Mouse (Mus musculus) adrenal gland, postnatal 14 days (tissue): ENCODE data around the gene Tmprss13. TPM values are rescaled to one million over a fixed set of nuclear protein-coding genes. Genes with fewer than 3 reads are reported as not detected.

Experiments used
- DNase-seq: peaks from one replicate; pipeline ENCODE4 v3.0.0; 2021; ENCODE audit warnings: mixed read lengths
- long read RNA-seq, 2 experiments: library from polyadenylated mRNA; stranded (forward); transcript quantifications; one replicate each; pipeline ENCODE4 v2.0.0; 2021
- total RNA-seq: library from RNA; stranded (reverse); gene quantifications from 2 replicates; pipeline ENCODE4 v1.2.3, GENCODE M21; 2021

Tmprss13 gene
- total RNA-seq, result 0.15 TPM in 1 of 2 replicates, not detected in the other
- long read RNA-seq, experiment 1, result 0 reads
- long read RNA-seq, experiment 2, result 0 reads

DNA sequence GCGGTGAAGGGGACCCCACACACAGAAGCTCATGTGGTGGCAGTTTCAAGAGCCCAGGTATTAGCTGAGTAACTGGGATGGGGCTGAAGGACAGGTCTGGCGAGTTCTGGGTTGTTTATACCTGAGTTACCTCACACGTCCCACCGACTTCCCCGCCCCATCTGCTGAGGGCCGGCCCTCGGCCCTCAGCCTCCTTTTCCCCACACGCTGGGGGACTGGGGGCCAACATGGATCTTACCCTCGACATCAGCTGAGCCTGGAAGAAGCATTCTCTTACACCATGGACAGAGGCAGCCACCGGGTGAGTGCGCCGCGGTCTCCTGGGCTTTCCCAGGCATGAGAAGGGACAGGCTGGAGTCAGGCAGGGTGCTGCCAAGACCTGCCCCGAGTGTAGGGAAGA lies at the start of gene Tmprss13:
Gene Tmprss13 (plus strand): TSS at position 246 of the 400 bp plus-strand sequence.
- DNase-seq, result peak; percentile 36

DNA sequence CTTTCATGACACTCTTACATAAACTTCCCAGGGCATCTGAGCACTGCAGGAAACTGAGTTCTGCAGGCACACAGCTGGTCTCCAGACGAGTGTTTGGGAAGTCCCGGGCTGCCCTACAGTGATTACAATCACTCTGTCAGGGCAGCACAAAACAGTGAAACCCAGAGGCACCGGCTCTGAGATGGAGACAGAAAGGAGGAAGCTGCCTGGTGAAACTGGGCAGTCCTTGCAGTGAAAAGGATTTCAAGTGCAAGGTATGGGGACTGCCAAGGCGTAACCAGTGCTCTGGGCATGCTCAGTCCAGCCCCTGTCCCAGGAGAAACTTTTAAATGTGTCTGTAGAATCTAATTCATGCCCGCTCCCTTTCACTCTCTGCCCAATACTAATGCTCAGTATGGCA lies 46.7 kb upstream of the Tmprss13 start:
- DNase-seq, result no peak

DNA sequence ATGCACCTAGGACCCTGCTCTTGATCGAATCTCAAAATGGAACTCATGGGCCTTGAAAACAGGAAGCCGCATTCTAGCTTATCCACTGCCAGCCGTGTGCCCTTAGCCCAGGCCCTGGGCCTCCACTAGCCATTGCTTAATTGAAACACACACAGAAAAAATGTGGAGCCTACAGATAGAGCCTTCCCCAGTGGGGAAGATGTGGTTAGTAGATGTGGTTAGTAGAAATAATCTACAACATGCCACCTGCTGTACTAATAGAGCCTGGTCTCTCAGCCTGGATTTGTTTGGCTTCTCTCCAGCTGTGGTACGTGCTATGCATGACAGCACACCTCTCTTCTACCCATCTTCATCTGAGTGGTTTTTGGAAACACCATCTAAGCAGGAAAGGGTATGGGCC lies 44.7 kb upstream of the Tmprss13 start:
- DNase-seq, result no peak

DNA sequence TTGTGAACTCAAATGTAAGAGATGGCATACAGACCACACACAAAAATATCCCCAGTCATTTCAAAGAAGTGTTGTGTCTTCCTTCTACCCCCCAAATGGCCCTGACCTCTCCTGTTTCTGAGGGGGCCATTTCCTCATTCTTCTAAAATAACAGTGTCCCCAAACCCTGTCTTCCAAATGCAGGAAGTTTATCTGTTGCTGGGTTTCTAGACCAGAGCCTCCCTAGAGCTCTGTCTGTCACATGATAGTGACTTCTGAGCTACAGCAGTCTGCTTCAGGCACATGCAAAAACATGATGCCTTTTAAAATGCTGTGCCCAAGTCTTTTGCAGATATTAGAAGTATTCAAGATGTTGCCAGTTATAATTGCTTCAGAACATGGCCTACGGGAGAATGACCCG lies 44.3 kb upstream of the Tmprss13 start:
- no peak for DNase-seq

DNA sequence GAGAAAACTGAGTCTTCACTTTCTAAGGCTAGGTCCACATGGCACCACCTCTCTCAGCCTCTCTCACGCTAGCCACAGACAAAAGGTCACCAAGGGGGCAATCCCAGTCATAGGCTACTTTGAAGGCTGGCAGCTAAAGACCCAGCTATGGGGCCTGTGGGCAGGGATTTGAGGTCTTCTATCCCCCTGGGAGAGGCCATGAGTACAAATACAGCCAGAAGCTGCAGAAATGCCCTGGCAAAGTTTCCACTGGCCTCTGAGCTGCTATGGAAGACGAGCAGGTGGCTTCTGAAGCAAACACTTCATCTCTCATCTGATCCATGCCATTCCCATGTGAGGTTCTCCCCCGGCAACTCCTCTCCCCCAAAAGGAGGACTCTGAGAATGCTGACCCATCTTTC lies 38.8 kb upstream of the Tmprss13 start:
- no peak for DNase-seq

DNA sequence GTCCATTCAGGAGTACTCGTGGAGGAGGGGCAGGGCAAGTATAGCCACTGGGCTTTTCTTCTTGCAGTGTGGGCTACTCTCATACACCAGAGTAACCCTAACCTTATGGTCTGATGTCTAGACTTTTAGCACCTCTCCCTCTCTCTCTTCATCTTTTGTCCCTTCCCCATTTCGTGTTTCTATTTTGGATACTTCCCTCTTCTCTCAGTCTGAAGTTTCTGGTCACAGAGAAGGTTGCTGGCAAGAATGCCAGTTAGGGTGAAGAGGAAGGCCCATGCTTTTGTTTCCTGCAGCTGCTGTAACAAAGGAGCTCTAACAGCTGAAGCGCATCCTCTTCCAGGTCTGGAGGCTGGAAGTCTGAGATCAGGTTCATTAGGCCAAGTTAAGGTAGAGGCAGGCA lies 38.0 kb upstream of the Tmprss13 start:
- DNase-seq, result no peak

DNA sequence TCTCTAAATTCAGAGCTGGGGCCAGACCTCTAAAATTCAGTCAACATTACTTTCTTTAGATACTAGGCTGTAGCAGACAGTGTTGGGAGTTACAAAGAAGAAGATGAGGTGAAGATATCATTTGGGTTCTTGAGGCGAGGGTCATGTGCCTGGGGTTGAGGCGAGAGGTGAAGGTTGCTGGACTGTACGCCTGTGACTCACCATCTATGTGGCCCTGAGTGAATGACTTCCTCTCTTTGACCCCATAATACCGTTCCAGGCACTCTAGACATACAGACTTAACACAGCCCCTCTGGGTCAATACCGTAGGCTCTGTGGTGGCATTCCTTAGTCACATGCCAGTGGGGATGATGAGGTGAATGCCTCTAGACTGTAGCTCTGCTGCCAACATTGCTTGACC lies 36.4 kb upstream of the Tmprss13 start:
- DNase-seq, result no peak

DNA sequence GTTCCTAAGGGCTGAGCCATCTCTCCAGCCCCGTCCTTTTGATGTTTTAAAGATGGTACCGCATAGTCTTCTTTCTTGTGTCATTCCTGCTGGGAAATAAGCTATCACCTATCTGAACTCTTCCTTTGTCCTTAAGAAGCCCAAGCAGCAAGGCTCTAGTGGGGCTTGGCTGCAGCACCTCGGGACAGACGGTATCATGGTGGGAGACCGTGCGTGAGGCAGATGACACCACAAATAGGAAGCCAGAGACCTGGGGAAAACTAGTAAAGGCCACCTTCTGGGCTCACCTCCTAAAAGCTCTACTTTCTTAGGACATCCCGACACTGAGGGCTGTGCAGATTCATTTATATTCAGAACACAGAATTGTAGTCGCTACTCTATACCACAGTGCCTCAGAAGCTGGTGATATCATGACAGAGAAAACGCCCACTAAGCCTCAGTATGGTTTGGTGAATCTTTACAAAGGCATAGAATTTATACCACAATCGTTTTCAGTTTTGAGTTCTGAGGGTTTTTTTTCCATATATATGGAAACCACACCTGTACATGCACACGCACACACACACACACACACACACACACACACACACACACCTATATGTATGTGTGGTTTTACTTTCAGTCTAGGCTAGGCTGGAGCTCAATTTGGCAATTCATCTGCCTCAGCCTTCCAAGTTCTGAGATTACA lies 27.3 kb upstream of the Tmprss13 start:
- no peak for DNase-seq

DNA sequence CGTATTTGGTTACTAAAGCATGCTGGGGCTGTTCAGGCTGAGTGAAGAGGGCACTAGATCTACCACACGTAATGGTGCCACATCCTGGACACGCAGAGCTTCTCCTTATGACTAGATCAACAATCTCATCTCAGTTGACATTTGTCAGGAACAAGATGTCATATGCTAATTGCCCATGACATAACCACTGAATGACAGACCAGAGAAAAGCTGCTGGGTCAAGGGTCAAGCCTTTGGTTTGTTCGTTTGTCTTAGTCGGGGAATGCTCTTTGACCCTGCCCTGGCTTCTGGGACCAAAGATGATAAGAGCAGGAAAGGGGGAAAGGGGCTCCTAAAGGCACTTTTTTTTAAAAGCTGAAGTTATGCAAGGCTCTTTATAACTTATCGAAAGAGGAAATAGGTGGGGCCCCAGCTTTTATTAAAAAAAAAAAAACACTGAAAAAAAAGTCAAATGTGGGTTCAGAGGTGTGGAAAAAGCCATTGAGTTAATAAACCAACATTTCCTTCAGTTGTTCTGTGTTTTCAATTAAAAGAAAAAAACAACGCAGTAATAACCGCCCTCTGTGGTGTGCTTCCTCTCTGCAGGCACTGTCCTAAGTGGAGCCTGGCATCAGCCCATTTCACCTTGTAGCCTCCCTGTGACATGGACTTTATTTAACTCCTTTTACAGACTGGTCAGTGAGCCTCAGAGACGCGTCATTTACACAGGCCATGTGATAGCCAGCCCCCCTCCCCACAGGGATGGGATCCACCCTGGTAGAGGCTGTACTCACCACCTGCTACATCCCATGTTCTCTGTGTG lies 24.5 kb upstream of the Tmprss13 start:
- no peak for DNase-seq

DNA sequence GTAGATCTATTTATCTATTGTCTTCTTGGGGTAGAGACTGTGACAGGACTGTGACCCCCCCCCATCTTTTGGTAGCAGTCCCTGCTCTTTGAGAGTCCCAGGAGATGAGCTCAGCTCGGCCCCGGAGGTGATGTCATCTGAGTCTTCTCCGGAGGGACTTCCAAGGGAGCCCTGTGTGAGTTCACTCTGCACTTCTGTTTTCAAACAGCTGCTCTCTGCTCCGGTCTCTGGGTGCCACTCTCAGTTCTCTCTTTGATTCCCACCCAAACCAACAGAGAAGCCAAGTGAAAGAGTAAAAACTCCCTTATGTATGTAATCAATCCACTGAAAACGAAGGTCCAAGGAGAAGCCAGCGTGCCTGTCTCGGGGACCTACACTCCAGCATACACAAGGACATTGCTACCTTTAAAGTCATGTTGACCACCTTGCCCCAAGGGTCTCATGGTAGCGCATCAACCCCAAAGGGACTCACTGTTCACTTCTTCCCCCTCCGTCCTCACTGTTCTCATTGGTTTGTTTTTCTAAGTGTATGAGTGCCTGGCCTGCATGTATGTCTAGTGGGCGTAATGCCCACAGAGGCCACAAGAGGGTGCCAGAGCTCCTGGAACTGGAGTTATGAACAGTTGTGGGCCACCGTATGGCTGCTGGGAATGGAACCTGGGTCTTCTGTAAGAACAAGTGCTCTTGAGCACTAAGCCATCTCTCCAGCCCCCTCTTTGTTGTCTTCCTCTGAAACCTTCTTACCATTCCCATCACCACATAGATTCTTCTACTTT lies 19.5 kb upstream of the Tmprss13 start:
- DNase-seq, result peak; percentile 36

DNA sequence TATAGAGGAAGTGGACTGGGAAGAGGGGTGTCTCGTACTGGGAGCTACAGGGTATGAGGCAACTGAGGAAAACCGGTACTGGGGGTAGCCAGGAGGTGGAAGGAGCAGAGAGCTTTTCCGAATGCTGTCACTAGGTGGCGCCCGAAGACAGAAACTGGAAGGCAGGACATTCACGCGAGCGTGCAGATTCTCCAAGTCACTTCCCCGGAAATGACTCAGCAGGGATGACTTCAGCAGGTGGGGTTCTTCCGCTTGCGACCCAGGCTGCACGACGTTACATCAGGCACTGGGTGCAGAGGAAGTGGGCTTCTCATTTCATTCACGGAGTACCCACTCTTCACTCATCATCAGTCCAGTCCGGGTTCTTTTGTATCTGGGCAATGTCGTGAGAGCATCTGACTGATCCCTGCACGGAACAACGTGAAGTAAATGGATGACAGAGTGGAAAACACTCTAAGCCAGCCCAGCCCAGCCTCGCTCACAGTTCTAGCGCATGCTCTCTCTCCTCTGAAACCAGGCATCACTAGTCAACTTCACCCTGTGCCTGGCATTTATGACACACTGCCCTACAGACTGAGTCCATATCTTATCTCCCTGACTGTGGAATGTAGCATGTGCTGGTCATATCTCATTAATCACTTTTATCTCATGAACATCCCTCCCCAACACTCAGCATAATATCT lies 18.3 kb upstream of the Tmprss13 start:
- DNase-seq, result peak; percentile 95

DNA sequence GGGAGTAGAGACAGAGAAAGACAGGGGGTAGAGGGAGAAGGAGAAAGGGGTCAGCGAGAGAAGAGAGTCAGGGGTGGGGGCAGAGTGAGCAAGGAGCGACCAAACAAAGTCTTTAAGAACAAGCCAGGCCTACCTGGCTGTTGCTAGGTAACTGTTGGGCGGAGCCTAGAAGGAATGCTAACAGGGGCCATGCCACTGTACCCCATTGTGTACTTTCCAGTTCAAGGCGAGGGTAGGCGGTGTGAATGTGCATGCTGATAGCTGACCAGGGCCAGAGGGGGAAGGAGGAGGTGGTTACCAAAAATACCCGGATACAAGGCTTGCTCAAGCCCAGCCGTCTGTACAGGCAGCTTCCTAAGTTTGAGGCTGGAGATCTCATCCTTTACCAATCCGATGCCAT lies 17.1 kb upstream of the Tmprss13 start:
- DNase-seq, result no peak

DNA sequence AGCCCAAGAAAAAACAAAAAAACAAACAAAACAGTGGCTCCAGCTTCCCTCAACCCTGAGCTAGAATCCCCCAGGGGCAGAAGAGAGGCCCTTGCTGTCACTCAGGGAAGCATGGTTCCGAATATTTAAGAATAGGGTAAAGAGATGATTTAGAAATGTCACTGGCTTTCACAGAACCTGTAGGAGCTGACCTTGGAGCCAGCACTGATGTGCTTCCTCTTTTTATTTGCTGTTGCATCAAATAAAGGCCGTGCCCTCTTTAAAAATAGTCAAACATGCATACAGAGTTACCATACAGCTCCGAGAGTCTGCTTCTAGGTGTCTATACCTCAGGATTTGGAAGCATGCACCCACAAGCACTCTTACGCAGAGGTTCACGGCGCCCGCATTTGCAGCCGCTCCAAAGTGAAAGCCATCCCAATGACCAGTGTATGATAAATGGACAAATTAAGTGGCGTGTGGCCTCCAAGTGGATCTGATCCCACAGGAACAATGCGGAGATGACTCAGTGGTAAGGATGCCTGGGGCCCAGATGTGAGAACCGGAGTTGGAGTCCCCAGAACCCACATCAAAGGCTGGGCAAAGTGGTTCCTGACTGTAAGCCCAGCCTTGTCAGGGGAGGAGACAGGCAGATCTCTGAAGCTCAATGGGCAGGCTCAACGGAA lies 12.0 kb upstream of the Tmprss13 start:
- peak; percentile 32 for DNase-seq

DNA sequence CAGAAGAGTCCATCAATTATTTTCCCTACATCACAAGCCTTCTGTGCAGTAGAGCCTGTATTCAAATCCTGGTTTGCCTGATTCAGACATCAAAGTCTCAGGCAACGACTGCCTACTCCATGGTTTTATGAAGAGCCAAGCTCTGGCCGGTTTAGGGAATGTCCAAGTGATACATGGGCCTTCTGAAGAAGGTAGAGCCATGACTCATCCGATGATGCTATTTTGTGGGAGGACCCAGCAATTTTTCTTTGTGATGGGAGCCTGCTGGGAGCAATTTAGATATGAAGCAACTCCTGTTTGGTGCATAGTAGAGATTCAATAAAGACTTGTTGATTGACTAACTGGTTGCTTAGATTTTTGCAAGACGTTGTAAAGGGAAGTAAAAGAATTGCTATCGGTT lies 10.4 kb upstream of the Tmprss13 start:
- no peak for DNase-seq

DNA sequence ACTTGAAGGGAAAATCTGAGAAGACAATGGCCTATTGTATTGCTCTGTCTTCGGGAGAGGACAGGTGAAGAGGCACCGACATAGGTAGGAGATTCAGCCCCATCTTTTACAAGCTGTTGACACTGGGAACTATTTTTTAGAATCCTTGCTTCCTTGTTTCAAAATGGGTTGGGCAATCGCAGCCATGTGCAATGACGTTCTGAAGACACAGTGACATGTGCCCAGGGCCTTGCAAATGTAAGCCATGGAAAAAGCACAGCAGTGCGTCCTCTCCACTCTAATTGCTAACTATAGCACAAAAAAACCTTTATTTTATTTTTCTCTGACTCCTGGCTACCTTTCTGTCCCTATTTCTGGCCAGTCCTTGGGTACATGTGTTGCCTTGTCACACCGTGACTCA lies 7.0 kb upstream of the Tmprss13 start:
- DNase-seq, result no peak

DNA sequence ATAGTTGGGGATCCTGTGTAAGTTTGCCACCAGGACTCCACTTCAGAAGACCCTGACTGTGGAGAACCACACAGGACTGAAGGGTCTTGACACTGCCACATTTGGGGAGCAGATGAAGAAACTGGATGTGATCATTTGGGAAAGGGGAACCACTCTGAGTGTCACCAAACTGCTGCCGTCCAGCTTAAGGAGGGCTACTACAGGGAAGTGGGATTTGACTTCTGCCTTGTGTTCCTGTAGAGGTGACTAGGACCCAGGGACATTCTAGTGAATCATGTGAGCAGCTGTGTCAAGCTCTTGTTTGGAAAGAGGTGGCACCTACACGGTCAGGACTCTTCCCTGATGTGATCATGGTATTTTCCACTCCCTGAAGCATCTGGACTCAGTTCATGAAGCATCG lies 5.0 kb upstream of the Tmprss13 start:
- DNase-seq, result no peak

DNA sequence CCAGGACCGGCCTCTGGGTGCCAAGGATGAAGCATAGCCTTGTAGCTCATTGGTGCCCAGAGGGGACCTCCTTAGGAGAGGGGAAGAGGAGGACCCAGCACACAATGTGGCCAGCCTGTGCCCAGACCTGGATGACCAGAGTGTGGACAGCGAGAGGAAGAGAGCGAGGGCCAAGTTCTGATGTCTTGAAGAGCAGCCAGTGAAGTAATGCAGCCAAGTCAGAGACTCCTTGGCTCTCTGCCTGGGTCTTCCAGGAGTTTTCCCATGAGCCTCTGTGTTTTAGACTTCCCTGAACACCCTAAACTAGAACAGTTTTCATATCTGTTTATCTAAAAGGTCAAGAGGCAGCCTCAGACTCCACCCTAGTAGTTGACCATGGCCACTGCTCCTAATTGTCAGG lies 1.3 kb upstream of the Tmprss13 start:
- peak; percentile 48 for DNase-seq

DNA sequence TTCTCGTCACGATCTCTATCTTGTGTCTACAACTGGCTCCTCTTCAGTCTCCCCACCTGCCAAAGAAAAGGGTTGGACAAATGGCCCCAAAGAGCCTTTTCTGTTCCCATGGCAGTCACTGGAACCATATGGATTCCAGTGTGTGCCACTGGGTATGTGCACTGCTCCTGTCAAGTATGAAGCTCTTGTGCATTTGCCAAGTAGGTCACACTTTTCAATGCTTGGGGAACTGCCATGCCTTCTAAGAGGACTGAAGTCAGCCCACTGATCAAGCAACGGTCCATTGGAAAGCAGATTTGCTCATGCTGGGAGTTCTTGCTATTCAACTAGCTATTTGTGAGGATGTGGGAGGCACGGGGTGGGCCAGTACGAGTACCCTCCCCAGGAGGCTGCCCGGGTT lies 2.6 kb downstream of the Tmprss13 start:
- no peak for DNase-seq

DNA sequence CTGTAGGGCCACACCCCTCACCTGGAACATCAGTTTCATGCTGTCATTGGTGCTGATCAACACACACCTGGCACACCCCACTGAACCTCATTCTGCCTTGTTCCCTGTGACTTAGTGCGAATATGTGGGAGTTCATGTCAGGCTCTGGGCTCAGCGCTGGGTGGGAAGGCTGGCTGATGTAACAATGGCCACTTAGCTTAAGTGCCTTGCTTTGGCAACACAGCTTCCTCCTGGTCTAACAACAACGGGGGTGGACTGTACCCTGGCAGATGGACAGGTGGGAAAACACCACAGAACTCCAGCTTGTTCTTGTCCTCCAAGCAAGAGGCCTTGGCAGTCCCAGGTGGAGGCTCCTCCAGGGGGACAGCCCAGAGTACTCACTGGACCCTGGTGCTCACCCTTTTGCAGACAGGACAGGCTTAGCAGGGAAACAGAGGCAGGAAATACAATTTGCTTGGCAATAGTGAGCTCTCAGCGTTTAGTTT lies 3.1 kb downstream of the Tmprss13 start:
- no peak for DNase-seq

DNA sequence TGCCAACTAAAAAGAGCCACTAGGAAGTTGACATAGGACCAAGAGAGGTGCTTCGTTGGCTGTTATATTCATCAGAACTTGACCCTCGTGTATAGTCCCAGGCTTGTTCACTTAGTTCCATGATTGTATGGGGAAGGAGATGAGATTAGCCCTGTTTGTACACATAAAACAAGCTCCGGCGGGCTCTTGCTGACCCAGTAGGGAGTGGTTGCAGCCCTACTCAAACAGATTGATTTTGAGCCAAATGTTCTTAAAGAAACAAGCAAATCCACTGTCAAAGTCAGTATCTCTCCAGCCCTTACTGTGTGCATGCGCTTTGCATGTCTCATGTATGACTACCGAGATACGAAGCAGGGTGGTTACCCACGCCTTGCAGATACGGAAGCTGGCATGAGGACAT lies 7.5 kb downstream of the Tmprss13 start:
- DNase-seq, result no peak

DNA sequence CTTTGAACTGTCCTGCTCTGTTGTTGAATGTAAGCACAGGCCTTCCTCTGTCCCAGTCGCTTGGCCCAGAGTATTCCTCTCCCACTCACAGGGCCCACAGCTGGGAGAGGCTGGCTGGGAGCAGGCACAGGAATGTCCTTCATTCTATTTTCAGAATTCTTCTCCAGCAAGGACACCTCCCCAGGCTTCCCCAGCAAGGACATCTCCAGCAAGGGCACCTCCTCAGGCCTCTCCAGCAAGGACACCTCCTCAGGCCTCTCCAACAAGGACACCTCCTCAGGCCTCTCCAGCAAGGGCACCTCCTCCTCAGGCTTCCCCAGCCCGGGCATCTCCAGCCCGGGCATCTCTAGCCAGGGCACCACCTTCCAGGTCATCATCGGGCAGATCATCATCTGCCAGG lies 9.4 kb downstream of the Tmprss13 start:
- DNase-seq, result peak; percentile 42

DNA sequence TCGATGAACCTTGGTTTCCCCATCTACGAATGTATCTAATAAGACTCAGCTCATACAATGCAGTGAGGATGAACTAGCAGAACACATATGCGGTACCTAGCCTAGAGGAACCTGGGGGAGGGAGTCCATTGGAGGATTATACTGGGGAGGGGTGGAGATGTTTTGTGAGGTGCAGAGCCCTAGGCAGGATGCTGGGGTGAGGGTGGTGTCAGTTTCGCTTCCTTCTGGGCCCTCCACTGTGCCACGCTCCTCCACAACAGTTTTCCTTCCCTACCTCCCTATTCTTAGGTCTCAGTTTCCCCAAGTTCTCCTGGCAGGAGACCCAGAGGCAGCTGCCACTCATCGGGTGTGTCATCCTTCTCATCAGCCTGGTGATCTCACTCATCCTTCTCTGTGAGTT lies 10.7 kb downstream of the Tmprss13 start:
- no peak for DNase-seq
